Mouse (Mus musculus): ENCODE measurements around the gene Meltf.

- TF ChIP-seq CTCF (IDR thresholded peaks at IDR 0.05) (no peak), POLR2A (IDR thresholded peaks at IDR 0.05; ENCODE audit: insufficient read depth, low read depth, low read length) (no peak)
Measured at GRCm38 (mm10) chr16:31865242-31865641, 13.4 kb upstream of the Meltf start.

Data from heart, adult 2 months (tissue).